Mouse (Mus musculus) colon, adult 2 months (tissue): ENCODE results near the gene Pebp1. TPM values are rescaled to one million over a fixed set of nuclear protein-coding genes. Genes with fewer than 3 reads are reported as not detected.

Experiments used
- polyA plus RNA-seq: library from polyadenylated mRNA; depleted of rRNA; stranded (reverse); fragments of >200 nt; gene quantifications from 2 replicates; pipeline ENCODE4 v1.2.3, GENCODE M21; 2012; rRNA removed

The Pebp1 gene
- polyA plus RNA-seq: 501 and 588 TPM in 2 replicates

DNA sequence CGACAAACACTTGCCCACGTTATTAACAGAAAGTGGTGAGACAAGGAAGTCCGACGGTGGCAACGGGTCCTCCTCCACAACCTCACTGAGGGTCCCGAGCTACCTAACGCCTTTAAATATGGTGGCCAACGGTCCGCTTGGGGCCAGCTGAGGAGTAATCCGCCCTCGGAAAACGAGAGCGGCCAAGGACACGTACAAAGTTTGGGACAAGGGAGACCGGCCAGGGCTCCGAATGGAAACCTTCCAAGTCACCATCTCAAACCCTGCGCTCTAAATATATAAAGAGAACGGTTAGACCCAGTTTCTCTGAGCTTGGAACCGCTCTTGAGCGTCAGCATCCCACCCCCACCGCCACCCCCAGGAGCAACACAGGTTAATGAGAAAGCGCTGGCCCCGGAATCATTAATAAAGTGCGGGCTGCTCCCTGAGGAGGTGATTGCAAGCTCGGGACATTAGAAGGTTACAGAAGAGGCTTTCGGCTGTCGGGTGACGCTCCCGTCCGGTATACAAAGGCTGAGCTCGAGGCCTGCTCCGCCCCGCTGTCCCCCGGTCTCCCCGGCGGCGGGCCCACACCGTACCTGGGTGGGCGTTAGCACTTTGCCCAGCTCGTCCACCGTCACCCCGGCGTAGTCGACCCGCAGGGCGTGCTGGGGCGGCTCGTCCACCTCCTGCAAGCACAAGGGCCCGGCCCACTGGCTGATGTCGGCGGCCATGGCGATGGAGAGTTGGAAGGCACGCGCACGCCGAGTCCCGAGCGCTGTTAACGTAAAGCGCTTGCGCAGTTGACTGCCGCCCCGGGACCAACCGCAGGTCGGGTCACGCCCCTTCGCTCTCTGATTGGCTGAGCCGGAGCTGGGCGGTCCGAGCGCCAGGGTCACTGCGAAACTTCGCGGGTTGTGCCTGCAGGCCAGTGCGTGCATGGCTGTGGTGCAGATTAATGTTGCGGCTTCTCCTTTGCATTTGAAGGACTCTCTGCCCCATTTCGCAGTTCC, at the start of gene Pebp1:
Gene Pebp1, minus strand, starts transcription at position 795 of the 992 bp plus-strand sequence.

DNA sequence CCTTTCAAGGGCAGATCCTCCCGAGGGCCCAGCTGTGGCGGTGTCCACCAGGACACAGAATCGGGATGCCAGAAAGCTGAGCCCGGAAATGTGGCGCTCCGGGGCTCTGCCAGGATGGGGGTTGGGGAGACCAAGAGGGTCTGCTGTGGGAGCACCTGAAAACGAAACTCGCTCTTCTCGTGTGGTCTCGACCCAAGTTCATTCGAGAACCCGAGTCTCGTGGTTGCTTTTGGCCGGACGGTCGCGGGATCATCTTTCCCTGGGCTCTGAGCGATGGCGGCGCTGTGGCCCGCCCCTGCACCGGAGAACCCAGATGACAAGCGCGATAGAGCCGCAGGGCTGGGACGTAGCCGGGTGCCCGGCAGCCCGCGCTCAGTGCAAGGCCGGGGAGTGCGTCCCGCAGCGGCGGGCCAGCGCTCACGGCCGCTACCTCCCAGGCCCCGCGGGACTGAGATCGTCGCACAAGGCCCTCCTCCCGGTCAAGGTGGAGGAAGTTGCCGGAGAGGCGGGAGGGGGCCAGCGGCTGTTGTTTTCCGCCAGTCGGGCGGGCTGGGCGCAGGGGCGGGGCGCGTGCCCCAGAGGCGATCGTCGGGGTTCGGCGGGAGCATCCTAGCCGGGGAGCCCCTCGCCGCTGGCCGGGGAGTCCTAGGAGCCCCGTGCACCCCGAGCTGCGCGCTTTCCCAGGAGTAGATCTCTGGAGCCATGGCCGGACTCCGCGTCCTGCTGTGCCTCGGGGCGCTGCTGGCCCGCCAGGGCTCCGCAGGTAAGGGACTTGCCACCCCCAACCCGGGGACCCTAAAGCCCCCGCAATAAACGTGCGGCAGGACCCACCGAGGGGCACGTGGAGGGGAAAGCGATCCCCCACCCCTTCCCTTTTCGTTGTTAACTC, 31.6 kb upstream of the Pebp1 start, which contains the start of gene Vsig10:
Gene Vsig10, plus strand, starts transcription at position 343 of the 889 bp plus-strand sequence.

Other genes starting within 250 kb of the Pebp1 start
- gene Suds3, start 171.5 kb downstream of the Pebp1 start, polyA plus RNA-seq: 118 and 134 TPM in 2 replicates
- 21.0 and 22.3 TPM in 2 replicates for gene Taok3, start 167.5 kb downstream of the Pebp1 start, polyA plus RNA-seq
- 133 and 144 TPM in 2 replicates for gene Vsig10, start 31.5 kb upstream of the Pebp1 start, polyA plus RNA-seq
- 126 and 164 TPM in 2 replicates for gene Wsb2, start 69.7 kb upstream of the Pebp1 start, polyA plus RNA-seq
- 15.2 and 16.5 TPM in 2 replicates for gene Rfc5, start 101.4 kb upstream of the Pebp1 start, polyA plus RNA-seq
- 0.14 and 0.15 TPM in 2 replicates for gene Ksr2, start 126.4 kb upstream of the Pebp1 start, polyA plus RNA-seq